Mouse (Mus musculus) kidney, adult 2 months (tissue): ENCODE measurements at regions not wholly inside any gene's neighbourhood (a gene's known extent, or its start where the extent isn't known, plus 50 kb on each side); places are given as distances from the start of the nearest gene placed in this dataset.

Source experiments
- CTCF ChIP-seq: fragments of 200-500 bp; conservative IDR thresholded peaks from 2 replicates; pipeline ENCODE4 v1.5.1; 2011; ENCODE audit warnings: low read depth, mild to moderate bottlenecking, control low read depth, low read length, moderate library complexity, mixed read lengths; ENCODE audit not compliant: insufficient read depth, insufficient read length
- POLR2A ChIP-seq: fragments of 200-500 bp; IDR thresholded peaks from one replicate; pipeline ENCODE4 v1.6.1; 2011; ENCODE audit warnings: low read depth, low read length, control low read depth

- TF ChIP-seq POLR2A (no peak), CTCF (no peak)
Observed at GRCm38 (mm10) chr4:8366978-8367377, 128.1 kb upstream of the Car8 start.
